Mouse (Mus musculus): ENCODE measurements around the gene Mapk11. TPM values are rescaled to one million over a fixed set of nuclear protein-coding genes. Genes with fewer than 3 reads are reported as not detected.
A peak's percentile ranks its signal among the peaks of the same experiment; 100 is the strongest.

Mapk11 gene
- polyA plus RNA-seq, 1 experiment from 2014 or later = 40.2 TPM

GRCm38 (mm10) chr15:89180081-89180541 lies 30.7 kb upstream of the Mapk11 start:
- Histone ChIP-seq H3K4me1 (replicated peaks) (peaks cover 90% of the 10 kb centered on the region), H3K9ac (peak overlapping the region; percentile 99), H3K4me3 (peak overlapping the region; percentile 86), H3K27me3 (no peaks in the 10 kb centered on the region), H3K9me3 (no peaks in the 10 kb centered on the region), H3K36me3 (peaks cover 16% of the 10 kb centered on the region; the same call in 1 of the 2 replicates), H3K4me2 (peak overlapping the region; percentile 99), H3K27ac (replicated peaks) (peak overlapping the region; percentile 96)
- under 1% methylated on average over 26 of the region's 26 CpGs for WGBS
- peak; percentile 8 for ATAC-seq (ENCODE audit: low read depth)

GRCm38 (mm10) chr15:89179630-89179964 lies 30.2 kb upstream of the Mapk11 start:
- Histone ChIP-seq H3K4me3 (peak overlapping the region; percentile 86), H3K4me1 (replicated peaks) (peaks cover 91% of the 10 kb centered on the region), H3K36me3 (peaks cover 11% of the 10 kb centered on the region; the same call in 1 of the 2 replicates), H3K9ac (peak overlapping the region; percentile 99), H3K9me3 (no peaks in the 10 kb centered on the region), H3K27ac (replicated peaks) (peak overlapping the region; percentile 96), H3K4me2 (peak overlapping the region; percentile 99), H3K27me3 (no peaks in the 10 kb centered on the region)
- WGBS = 6% methylated on average over 6 of the region's 6 CpGs
- no peak for ATAC-seq (ENCODE audit: low read depth)

DNA sequence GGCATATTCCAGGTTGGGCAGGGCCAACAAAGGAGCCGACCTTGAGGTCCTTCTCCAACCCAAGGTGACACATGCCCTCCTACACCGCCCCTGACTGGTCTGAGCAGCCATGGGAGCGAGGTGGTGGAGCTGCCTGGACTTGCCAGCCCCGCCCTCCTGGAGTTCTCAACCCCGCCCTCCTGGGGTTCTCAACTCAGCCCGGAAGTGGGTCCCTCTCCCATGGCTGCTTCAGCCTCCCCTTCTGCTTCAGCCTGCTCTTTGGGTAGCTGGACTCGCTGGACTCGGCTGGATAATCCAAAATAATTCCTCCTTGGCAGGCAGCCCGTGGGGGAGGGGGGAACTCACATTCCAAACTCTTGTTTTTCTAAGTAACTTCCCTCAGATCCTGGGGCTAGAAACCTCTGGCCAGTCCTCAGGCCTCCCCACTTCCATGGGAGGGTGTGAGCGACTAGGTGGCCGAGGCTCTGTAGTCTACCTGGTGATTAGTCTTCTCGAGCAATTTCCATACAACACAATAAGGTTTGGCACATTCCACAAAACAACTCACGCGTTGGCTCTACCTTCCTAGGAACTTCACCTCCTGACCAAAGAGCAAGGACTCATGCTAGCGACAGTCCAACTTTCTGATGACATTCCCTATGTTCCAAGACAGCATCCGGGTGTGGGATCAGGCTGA lies 29.7 kb upstream of the Mapk11 start:
- no peaks in the 10 kb centered on the region for H3K9me3 ChIP-seq
- H3K4me3 ChIP-seq = peak overlapping the region; percentile 86
- H3K27ac ChIP-seq (replicated peaks) = peak overlapping the region; percentile 96

DNA sequence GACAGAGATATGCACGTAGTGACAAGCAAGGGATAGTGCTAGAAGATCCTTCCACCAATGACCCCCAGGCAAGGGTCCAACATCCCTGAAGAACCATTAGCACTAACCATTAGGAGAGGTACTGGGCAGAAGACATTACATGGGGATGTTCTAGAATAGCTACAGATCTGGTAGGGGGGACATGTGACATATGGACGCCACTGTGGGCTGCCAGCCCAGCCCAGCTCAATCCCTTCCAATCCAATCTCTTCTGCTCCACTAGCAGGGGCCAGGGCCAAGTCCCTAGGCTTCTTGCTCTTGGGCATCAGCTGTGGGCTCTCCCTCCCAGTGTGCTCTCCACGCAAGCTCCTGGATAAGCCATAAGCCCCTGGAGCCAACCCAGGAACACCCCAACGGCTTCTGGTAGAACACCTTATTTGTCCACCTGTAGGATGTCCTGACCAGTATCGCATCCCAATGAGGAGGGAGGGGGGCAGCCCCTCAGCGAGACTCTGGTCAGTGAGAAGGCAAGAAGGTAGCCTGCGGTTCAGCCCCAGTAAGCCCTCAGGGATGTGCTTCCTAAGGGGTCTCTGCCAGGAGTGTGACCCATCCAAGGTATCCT lies 28.9 kb upstream of the Mapk11 start:
- no peak for ATAC-seq (ENCODE audit: low read depth)
- peak overlapping the region; percentile 96 for H3K27ac ChIP-seq (replicated peaks)
- peak overlapping the region; percentile 86 for H3K4me3 ChIP-seq
- no peaks in the 10 kb centered on the region for H3K9me3 ChIP-seq
- peaks cover 91% of the 10 kb centered on the region for H3K4me1 ChIP-seq (replicated peaks)
- H3K9ac ChIP-seq = peak overlapping the region; percentile 99
- H3K27me3 ChIP-seq = no peaks in the 10 kb centered on the region
- WGBS = 74% methylated on average over 7 of the region's 7 CpGs
- H3K4me2 ChIP-seq = peak overlapping the region; percentile 99
- H3K36me3 ChIP-seq = no peaks in the 10 kb centered on the region

More for the DNA sequence above, 29.7 kb upstream of the Mapk11 start:
- Histone ChIP-seq H3K4me1 (replicated peaks) (peaks cover 91% of the 10 kb centered on the region), H3K27me3 (no peaks in the 10 kb centered on the region), H3K4me2 (peak overlapping the region; percentile 99), H3K9ac (peak overlapping the region; percentile 99), H3K36me3 (peaks cover 6% of the 10 kb centered on the region; the same call in 1 of the 2 replicates)
- 6% methylated on average over 16 of the region's 16 CpGs for WGBS
- no peak for ATAC-seq (ENCODE audit: low read depth)

- 81% methylated on average over 4 of the region's 4 CpGs for WGBS
- no peaks in the 10 kb centered on the region for H3K9me3 ChIP-seq
- H3K27me3 ChIP-seq = no peaks in the 10 kb centered on the region
- ATAC-seq (ENCODE audit: low read depth) = no peak
- H3K27ac ChIP-seq (replicated peaks) = peak overlapping the region; percentile 46
- H3K9ac ChIP-seq = peak overlapping the region; percentile 47
- H3K4me2 ChIP-seq = peak overlapping the region; percentile 99
- H3K36me3 ChIP-seq = no peaks in the 10 kb centered on the region
- peaks cover 91% of the 10 kb centered on the region for H3K4me1 ChIP-seq (replicated peaks)
- H3K4me3 ChIP-seq = peak overlapping the region; percentile 86
Observed at GRCm38 (mm10) chr15:89177576-89178259, 28.3 kb upstream of the Mapk11 start.

- Histone ChIP-seq H3K36me3 (no peaks in the 10 kb centered on the region), H3K4me3 (peak overlapping the region; percentile 86; the same call in 1 of the 2 replicates), H3K9me3 (no peaks in the 10 kb centered on the region), H3K4me2 (peak overlapping the region; percentile 99), H3K27ac (replicated peaks) (peak overlapping the region; percentile 46), H3K4me1 (replicated peaks) (peaks cover 91% of the 10 kb centered on the region), H3K27me3 (no peaks in the 10 kb centered on the region), H3K9ac (peak overlapping the region; percentile 47)
- ATAC-seq (ENCODE audit: low read depth) = no peak
- 9% methylated on average over 5 of the region's 5 CpGs for WGBS
Observed at GRCm38 (mm10) chr15:89177121-89177520, 27.7 kb upstream of the Mapk11 start.

DNA sequence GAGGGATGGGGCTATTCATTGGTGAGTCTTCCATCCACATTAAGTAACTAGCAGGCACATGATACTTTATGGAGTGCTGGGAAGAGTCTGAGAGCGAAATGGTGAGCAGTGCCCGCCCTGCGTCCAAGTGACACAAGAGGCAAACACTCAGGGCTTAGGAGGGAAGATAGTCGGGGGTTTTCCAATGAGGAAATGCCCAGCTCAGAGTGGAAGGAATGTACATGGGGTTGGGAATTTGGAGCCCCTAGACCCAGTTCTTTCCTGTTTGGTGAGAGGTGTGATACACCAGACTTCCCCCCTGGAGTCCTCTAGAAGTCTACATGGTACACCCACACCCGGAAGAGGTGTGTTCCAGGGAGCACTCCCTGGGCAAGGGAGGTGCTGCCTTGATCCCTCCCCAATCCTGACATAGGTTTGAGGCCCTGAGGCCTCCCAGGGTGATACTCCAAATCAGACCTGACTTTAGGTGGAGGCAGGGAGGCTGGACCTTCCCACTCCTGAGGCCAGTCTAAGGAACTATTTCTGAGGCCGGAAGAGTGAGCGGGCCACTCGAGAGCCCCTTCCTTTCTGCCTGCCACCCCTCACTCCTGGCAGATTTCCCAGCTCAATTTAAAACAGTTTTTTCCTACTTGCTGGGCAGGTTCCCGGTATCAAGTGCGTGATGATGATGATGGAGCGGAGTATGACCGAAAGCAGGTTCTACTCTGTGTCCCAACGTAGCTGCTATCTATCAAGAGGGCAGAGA lies 26.2 kb upstream of the Mapk11 start:
- Histone ChIP-seq H3K4me3 (no peak overlapping the region), H3K36me3 (no peaks in the 10 kb centered on the region), H3K4me1 (replicated peaks) (peaks cover 93% of the 10 kb centered on the region), H3K4me2 (no peak overlapping the region), H3K9ac (no peak overlapping the region), H3K27ac (replicated peaks) (no peak overlapping the region), H3K27me3 (no peaks in the 10 kb centered on the region), H3K9me3 (no peaks in the 10 kb centered on the region)
- WGBS = 84% methylated on average over 13 of the region's 13 CpGs
- no peak for ATAC-seq (ENCODE audit: low read depth)

GRCm38 (mm10) chr15:89174889-89175339 lies 25.5 kb upstream of the Mapk11 start:
- Histone ChIP-seq H3K36me3 (0 out of 2 replicates have a peak, but pooled peaks cover 3% of the 10 kb centered on the region), H3K9me3 (no peaks in the 10 kb centered on the region), H3K4me1 (replicated peaks) (peaks cover 100% of the 10 kb centered on the region), H3K4me2 (peak overlapping the region; percentile 99; the same call in 1 of the 2 replicates), H3K9ac (peak overlapping the region; percentile 36; the same call in 1 of the 2 replicates), H3K27ac (replicated peaks) (no peak overlapping the region), H3K4me3 (no peak overlapping the region), H3K27me3 (no peaks in the 10 kb centered on the region)
- ATAC-seq (ENCODE audit: low read depth) = no peak
- 58% methylated on average over 11 of the region's 11 CpGs for WGBS

DNA sequence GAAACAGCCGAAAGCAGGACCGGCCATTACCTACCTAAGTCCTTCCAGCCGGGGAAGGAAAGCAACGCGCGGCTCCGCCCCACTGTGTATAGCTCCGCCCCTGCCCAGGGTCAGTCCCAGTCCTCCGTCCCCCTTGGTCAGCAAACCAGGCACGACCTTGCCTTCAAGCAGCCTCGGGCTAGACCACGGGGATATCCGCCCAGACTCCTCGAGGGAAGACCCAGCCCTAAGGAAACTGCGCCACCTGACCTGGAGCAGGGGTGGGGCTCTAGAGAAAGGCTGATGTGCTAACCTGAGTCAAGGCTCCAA lies 24.4 kb upstream of the Mapk11 start:
- peaks cover 100% of the 10 kb centered on the region for H3K4me1 ChIP-seq (replicated peaks)
- H3K27me3 ChIP-seq = no peaks in the 10 kb centered on the region
- peak; percentile 36 for ATAC-seq (ENCODE audit: low read depth)
- H3K36me3 ChIP-seq = 0 out of 2 replicates have a peak, but pooled peaks cover 6% of the 10 kb centered on the region
- WGBS = 2% methylated on average over 15 of the region's 15 CpGs
- peak overlapping the region; percentile 99 for H3K4me2 ChIP-seq
- peak overlapping the region; percentile 87 for H3K9ac ChIP-seq
- H3K9me3 ChIP-seq = no peaks in the 10 kb centered on the region
- peak overlapping the region; percentile 87 for H3K27ac ChIP-seq (replicated peaks)
- peak overlapping the region; percentile 57 for H3K4me3 ChIP-seq

DNA sequence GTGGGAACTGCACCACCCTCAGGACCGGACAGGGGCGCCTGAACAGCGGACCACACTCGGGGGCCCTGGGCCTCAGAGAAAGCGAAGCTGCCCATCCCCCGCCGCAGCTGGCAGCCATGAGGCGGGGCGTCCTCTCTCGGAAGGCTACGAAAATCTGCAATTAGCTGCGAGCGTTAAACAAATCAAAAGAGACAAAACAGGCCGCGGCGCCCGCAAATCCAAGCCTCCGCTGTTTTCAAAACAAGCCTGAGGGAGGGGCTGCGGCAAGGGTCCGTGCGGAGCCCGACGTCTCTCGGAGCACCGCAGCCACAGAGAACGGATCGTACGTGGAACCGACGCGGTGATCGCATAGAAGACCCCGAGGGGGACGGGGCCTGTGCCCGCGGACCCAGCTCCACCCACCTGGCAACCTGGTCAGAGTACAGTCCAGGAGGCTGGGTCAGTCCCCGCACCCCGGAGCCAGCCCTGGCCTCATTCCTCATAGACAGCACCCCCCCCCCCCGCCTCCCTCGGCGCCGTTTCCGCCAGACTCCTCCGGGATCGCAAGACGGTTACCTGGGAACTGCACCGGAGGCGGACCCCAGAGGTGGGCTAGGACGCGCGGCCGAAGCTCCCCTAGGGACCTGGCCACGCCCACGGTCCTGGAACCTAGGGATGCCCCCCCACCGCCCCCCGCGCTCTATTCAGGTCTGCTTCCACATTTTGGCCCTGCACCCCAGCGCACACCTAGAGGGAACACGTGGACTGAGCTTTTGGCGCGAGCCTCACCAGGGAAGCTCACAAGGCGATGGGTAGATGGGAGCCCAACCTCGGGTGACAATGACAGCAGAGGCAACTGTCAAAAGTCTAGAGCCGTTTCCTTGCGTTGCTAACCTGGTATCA lies 23.8 kb upstream of the Mapk11 start:
- peak overlapping the region; percentile 57 for H3K4me3 ChIP-seq
- H3K27me3 ChIP-seq = no peaks in the 10 kb centered on the region
- peaks cover 12% of the 10 kb centered on the region for H3K36me3 ChIP-seq
- peaks cover 97% of the 10 kb centered on the region for H3K4me1 ChIP-seq (replicated peaks)
- H3K27ac ChIP-seq (replicated peaks) = peak overlapping the region; percentile 87
- H3K9ac ChIP-seq = peak overlapping the region; percentile 87
- peak overlapping the region; percentile 99 for H3K4me2 ChIP-seq
- under 1% methylated on average over 63 of the region's 65 CpGs for WGBS
- ATAC-seq (ENCODE audit: low read depth) = peak; percentile 28
- no peaks in the 10 kb centered on the region for H3K9me3 ChIP-seq
